Mouse (Mus musculus): ENCODE measurements at regions not wholly inside any gene's neighbourhood (a gene's known extent, or its start where the extent isn't known, plus 50 kb on each side); places are given as distances from the start of the nearest gene placed in this dataset.

- no peak for DNase-seq (ENCODE audit: low read depth)
These were observed 1681.7 kb upstream of the 5930422O12Rik start for GRCm38 (mm10) chr8:31746855-31747254.

DNA sequence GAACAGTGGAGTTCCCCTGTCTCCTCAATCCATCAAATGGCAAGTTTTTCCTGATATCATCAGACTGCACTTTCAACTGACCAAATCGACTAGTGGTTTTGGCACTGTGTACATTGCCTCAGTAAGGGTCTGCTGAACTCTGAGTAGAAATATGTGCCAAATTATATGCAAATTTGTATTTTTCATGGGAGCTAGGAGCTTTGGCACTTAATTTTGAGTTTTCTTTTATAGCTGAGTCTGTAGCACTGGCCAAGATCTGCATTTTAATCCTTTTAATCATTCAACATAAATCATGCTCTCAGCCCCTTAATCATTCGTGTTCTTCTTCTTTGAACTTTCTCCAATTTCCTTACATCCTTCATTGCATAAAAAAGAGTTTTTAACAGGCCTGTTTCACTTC, 1678.5 kb upstream of the 5930422O12Rik start:
- no peak for DNase-seq (ENCODE audit: low read depth)

DNA sequence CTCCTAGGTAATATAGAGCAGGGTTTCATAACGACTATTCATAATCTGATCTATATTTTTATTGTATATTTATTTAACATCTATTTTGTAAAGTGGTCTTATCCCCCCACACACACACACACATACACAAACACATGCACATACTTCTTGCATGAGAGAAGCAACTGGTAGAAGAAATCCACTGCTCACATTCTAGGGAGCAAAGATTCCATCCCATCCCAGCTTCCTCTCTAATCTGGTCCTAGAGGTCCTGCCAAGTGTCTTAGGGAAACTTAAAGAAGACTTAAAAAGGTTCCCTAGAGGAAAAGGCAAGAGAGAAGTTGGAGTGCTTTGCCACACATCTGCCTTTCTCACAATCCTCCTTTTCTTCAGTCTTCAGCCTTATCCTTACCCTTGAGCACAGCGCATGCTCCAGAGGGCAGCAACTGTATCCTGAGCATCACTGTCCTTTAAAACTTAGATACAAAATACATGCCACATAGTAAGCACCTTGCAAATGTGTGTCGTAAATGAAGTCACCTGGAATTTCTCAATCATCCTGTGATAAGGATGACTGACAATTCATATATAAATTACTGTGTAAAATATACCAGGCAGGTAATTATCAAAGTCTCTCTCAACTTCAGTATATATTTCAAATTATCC, 1677.9 kb upstream of the 5930422O12Rik start:
- no peak for DNase-seq (ENCODE audit: low read depth)

DNA sequence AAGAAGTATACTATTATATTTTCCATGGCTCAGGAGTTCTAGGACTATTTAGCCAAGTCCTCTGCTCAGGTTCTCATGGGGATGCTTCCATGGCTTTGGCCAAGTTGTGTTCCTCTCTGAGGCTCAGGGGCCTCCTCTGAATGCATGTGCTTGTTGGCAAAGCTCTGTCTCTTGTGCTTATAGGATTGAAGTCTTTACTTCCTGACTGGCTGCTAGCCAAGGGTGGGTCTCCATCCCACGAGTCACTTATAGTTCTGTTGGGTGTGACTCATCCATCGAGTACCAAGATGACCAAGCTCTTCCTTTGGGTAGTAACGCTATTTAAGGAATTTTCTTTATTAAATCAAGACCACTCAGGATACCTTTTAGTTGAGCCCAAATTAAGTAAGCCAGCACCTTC, 1672.8 kb upstream of the 5930422O12Rik start:
- peak; percentile 30 for DNase-seq (ENCODE audit: low read depth)

GRCm38 (mm10) chr8:31762091-31762490, 1666.4 kb upstream of the 5930422O12Rik start:
- DNase-seq (ENCODE audit: low read depth) = no peak
